Mouse (Mus musculus) liver, adult 2 months (tissue): ENCODE measurements around the gene Esf1.

Source experiments
- CTCF ChIP-seq: fragments of 200-500 bp; IDR thresholded peaks from 2 replicates; pipeline ENCODE4 v1.5.1; 2011; ENCODE audit warnings: low read depth, low read length, control low read depth
- POLR2A ChIP-seq: fragments of 200-500 bp; IDR thresholded peaks from 2 replicates; pipeline ENCODE4 v1.6.1; 2011; ENCODE audit warnings: low read length, control low read depth; ENCODE audit not compliant: insufficient read depth; ENCODE audit errors: extremely low read depth

GRCm38 (mm10) chr2:140202573-140202972 lies 32.2 kb upstream of the Esf1 start:
- TF ChIP-seq CTCF (no peak), POLR2A (no peak)
